Mouse (Mus musculus): ENCODE results near the gene Ssc5d. TPM values are rescaled to one million over a fixed set of nuclear protein-coding genes. Genes with fewer than 3 reads are reported as not detected.

Gene Ssc5d
- total and polyA plus RNA-seq, 3 experiments, result 0.09 to 1.6 (median 0.30) TPM

- H3K79me2 ChIP-seq (replicated peaks; ENCODE audit: control insufficient read depth, extremely low read depth, insufficient read depth, poor library complexity, severe bottlenecking), result no peaks in the 10 kb centered on the region
- H3K4me2 ChIP-seq (ENCODE audit: insufficient read depth, low read depth, poor library complexity, severe bottlenecking), result peak within 1 kb of the TSS; percentile 72
- dilution Hi-C loops (cut with MboI; ENCODE audit: extremely low pct_ligation_motif_present, extremely low pct_unique_long_range_greater_than_20kb, low sequenced_read_pairs) (no loop called here), in situ Hi-C loops (cut with MboI; ENCODE audit: low pct_ligation_motif_present, low pct_unique_long_range_greater_than_20kb, low sequenced_read_pairs) (no loop called here)
- peak within 1 kb of the TSS; percentile 47 for H3K27ac ChIP-seq (ENCODE audit: insufficient read depth, low read depth)
- peak; percentile 92 for DNase-seq (ENCODE audit: extremely low read depth)
- H3K9me3 ChIP-seq (replicated peaks; ENCODE audit: low read length), result no peaks in the 10 kb centered on the region
- TF ChIP-seq ZMIZ1 (IDR thresholded peaks at IDR 0.05; ENCODE audit: low read depth, low read length) (peak; percentile 53; the same call in 1 of the 2 replicates), ETS1 (conservative IDR thresholded peaks at IDR 0.05; ENCODE audit: low read depth, low read length) (no peak), ZC3H11A (IDR thresholded peaks at IDR 0.05; ENCODE audit: low read depth, low read length) (no peak), GABPA (IDR thresholded peaks at IDR 0.05; ENCODE audit: insufficient replicate concordance, low read depth, low read length) (no peak; the same call in 1 of the 2 replicates), RCOR1 (conservative IDR thresholded peaks at IDR 0.05; ENCODE audit: low read depth, low read length) (no peak), SMC3 (IDR thresholded peaks at IDR 0.05; ENCODE audit: low read depth, low read length) (no peak), EP300 (IDR thresholded peaks at IDR 0.05; ENCODE audit: low read length) (no peak), POLR2AphosphoS2 (IDR thresholded peaks at IDR 0.05; ENCODE audit: low read depth, low read length) (no peak; the same call in 1 of the 2 replicates), MEF2A (IDR thresholded peaks at IDR 0.05; ENCODE audit: borderline replicate concordance, low read depth, low read length) (no peak), USF1 (IDR thresholded peaks at IDR 0.05; ENCODE audit: low read depth, low read length) (no peak), HCFC1 (IDR thresholded peaks at IDR 0.05; ENCODE audit: low read depth, low read length) (peak; percentile 78), MAFK (IDR thresholded peaks at IDR 0.05; ENCODE audit: insufficient replicate concordance, low read length) (no peak), ZNF384 (IDR thresholded peaks at IDR 0.05; ENCODE audit: low read depth, low read length) (no peak), JUND (conservative IDR thresholded peaks at IDR 0.05; ENCODE audit: low read depth, low read length) (no peak), NRF1 (IDR thresholded peaks at IDR 0.05; ENCODE audit: low read depth, low read length) (peak; percentile 50; the same call in 1 of the 2 replicates), CHD1 (IDR thresholded peaks at IDR 0.05; ENCODE audit: low read depth, low read length) (no peak), KAT2A (IDR thresholded peaks at IDR 0.05; ENCODE audit: insufficient replicate concordance, low read length) (peak; percentile 64; the same call in 1 of the 2 replicates), USF2 (conservative IDR thresholded peaks at IDR 0.05; ENCODE audit: low read depth, low read length) (no peak), POLR2A (IDR thresholded peaks at IDR 0.05; ENCODE audit: low read depth, low read length) (peak; percentile 86), BHLHE40 (IDR thresholded peaks at IDR 0.05; ENCODE audit: low read depth, low read length) (no peak; the same call in 1 of the 2 replicates), NELFE (IDR thresholded peaks at IDR 0.05; ENCODE audit: low read depth, low read length) (peak; percentile 89), CHD2 (IDR thresholded peaks at IDR 0.05; ENCODE audit: low read length) (peak; percentile 92), MXI1 (IDR thresholded peaks at IDR 0.05; ENCODE audit: low read depth, low read length) (peak; percentile 25), MYC (IDR thresholded peaks at IDR 0.05; ENCODE audit: low read depth, low read length) (no peak; the same call in 1 of the 2 replicates), ZKSCAN1 (IDR thresholded peaks at IDR 0.05; ENCODE audit: borderline replicate concordance, low read depth, low read length) (no peak), TBP (conservative IDR thresholded peaks at IDR 0.05; ENCODE audit: low read depth, low read length) (peak; percentile 56; the same call in 1 of the 2 replicates), MAZ (IDR thresholded peaks at IDR 0.05; ENCODE audit: low read depth, low read length) (peak; percentile 31; the same call in 1 of the 2 replicates), UBTF (IDR thresholded peaks at IDR 0.05; ENCODE audit: low read depth, low read length) (no peak), ELF1 (IDR thresholded peaks at IDR 0.05; ENCODE audit: low read depth, low read length) (peak; percentile 91), IRF4 (IDR thresholded peaks at IDR 0.05; ENCODE audit: low read depth, low read length) (no peak), PAX5 (IDR thresholded peaks at IDR 0.05; ENCODE audit: low read length) (no peak), RAD21 (IDR thresholded peaks at IDR 0.05; ENCODE audit: low read depth, low read length) (no peak), E2F4 (IDR thresholded peaks at IDR 0.05; ENCODE audit: insufficient replicate concordance, low read depth, low read length) (no peak), SIN3A (IDR thresholded peaks at IDR 0.05; ENCODE audit: low read length) (peak; percentile 48; the same call in 1 of the 2 replicates), CTCF (conservative IDR thresholded peaks at IDR 0.05 in 1 of 2, IDR thresholded peaks at IDR 0.05 in 1 of 2; ENCODE audit: low read depth in 2 of 2, low read length in 2 of 2) (no peak), TCF12 (IDR thresholded peaks at IDR 0.05; ENCODE audit: low read depth, low read length) (peak; percentile 49), MAX (IDR thresholded peaks at IDR 0.05; ENCODE audit: low read length) (0 out of 2 replicates have a peak, but pooled peaks have one; percentile 16), JUN (IDR thresholded peaks at IDR 0.05; ENCODE audit: insufficient read depth, low read depth, low read length) (no peak)
- H3K4me1 ChIP-seq (ENCODE audit: control insufficient read depth in 1 of 2, insufficient read depth in 2 of 2), result peaks cover 11 to 19% of the 10 kb centered on the region in 2 experiments
- H3K4me3 ChIP-seq (replicated peaks in 1 of 3; ENCODE audit: low read depth in 2 of 3, low read length in 2 of 3, poor library complexity in 1 of 3), result peak within 1 kb of the TSS; percentile 76 to 86 (median 84)
- H3K9ac ChIP-seq (ENCODE audit: insufficient read depth, low read depth), result peak within 1 kb of the TSS; percentile 96
- peaks cover 26 to 33% of the 10 kb centered on the region in 2 experiments for H3K36me3 ChIP-seq (replicated peaks in 1 of 2; ENCODE audit: control insufficient read depth in 1 of 2, insufficient read depth in 1 of 2, low read length in 1 of 2)
- H3K27me3 ChIP-seq (replicated peaks), result no peaks in the 10 kb centered on the region
These were observed 10.4 kb upstream of the Ssc5d start, which contains the start of gene Zfp628 for GRCm38 (mm10) chr7:4915007-4915665. TSS of gene Zfp628 (plus strand) at chr7:4915217.
